8 mouse cellular contexts compared by ENCODE assay signal in the genomic region with DNA sequence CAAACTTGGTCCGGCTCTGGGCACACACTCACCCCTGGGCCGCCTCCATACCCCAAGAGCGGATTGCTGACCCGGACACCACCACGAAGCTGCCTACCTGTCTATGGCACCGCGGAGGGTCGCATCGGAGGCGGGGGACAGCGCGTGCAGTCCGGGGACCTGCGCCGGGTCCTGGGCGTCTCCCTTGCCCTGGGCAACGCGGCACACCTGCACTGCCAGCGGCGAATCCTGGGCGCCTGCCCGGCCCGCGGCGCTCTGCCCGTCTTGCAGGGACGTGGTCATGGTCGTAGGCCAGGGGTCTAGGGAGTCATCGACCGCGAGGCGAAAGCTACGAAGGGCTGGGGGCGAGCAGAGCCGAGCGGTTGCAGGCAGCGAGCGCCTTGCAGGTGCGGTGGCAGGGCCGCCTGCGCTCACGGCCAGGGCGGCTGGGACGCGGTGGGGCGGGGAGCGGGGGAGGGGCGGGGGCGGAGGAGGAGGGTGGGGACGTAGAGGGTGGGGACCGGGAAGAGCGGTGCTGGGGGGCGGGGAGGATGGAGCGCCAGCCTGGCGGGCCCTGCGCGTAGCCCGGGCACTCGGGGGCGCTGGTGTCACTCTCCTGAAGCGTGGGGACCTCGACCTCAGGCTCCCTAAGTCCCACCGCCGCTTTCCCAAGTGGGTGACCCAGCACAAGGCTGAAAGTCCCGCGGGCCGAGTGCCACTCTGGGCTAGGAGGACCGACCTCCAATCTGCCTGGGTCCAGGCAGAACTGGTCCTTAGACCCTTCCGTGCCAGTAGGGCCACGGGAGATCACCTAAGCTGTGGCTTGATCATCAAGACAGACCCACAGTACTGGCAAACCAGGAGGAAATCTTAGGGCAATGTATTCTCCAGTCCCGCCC. TPM values are rescaled to one million over a fixed set of nuclear protein-coding genes. Genes with fewer than 3 reads are reported as not detected.
DNase-seq lines count a peak whose midpoint lies in the region; ATAC-seq and TF ChIP-seq lines count a peak whose summit lies in the region.

No protein-coding gene starts in this region.

- H3K9ac ChIP-seq in ES-E14 (ENCODE audit: insufficient read depth, low read depth, low read length, poor library complexity, severe bottlenecking): peak overlapping the region; percentile 75
- peak overlapping the region; percentile 72 for H3K9ac ChIP-seq in forebrain, embryonic 16.5 days (replicated peaks; ENCODE audit: low read depth, low read length)
- peak overlapping the region; percentile 72 for H3K9ac ChIP-seq in lung, embryonic 14.5 days

- H3K27ac ChIP-seq in ES-E14 (ENCODE audit: insufficient read depth, low read depth, low read length, poor library complexity, severe bottlenecking): no peak overlapping the region
- H3K27ac ChIP-seq in forebrain, embryonic 16.5 days (ENCODE audit: low read length): no peak overlapping the region
- H3K27ac ChIP-seq in lung, embryonic 14.5 days (ENCODE audit: low read depth): peak overlapping the region; percentile 63

- in situ Hi-C loops in ES-E14 (cut with MboI; ENCODE audit: low sequenced_read_pairs in 2 of 2, unreplicated experiment in 2 of 2): no loop called here

- peak; percentile 31 for DNase-seq in ES-E14 (ENCODE audit: low read depth, low spot score)
- DNase-seq in cerebellum, adult 11-12 months: peak; percentile 16
- DNase-seq in heart, postnatal 14 days: peak; percentile 82 to 84
- peak; percentile 10 for DNase-seq in large intestine, adult 2 months (ENCODE audit: low read depth, low spot score)
- peak; percentile 83 for DNase-seq in lung, embryonic 14.5 days
- peak; percentile 44 for DNase-seq in ovary, postnatal 14 days (ENCODE audit: low spot score)
- peak; percentile 53 to 68 for DNase-seq in thymus, postnatal 36 days

- ATAC-seq in forebrain, embryonic 16.5 days: peak; percentile 92
- ATAC-seq in lung, embryonic 14.5 days (ENCODE audit: insufficient read depth): peak; percentile 94

- peak overlapping the region; percentile 95 for H3K4me2 ChIP-seq in forebrain, embryonic 16.5 days (ENCODE audit: low read length)
- H3K4me2 ChIP-seq in lung, embryonic 14.5 days: peak overlapping the region; percentile 97

- no peaks in the 10 kb centered on the region for H3K36me3 ChIP-seq in ES-E14 (ENCODE audit: control insufficient read depth, insufficient read depth, low read length, poor library complexity, severe bottlenecking)
- no peaks in the 10 kb centered on the region for H3K36me3 ChIP-seq in forebrain, embryonic 16.5 days (ENCODE audit: control insufficient read depth, insufficient read depth)
- H3K36me3 ChIP-seq in lung, embryonic 14.5 days (ENCODE audit: insufficient read depth): no peaks in the 10 kb centered on the region

- peak overlapping the region; percentile 86 to 92 for H3K4me3 ChIP-seq in ES-E14 (ENCODE audit: insufficient read depth in 1 of 2, low read depth in 1 of 2, low read length in 2 of 2, poor library complexity in 1 of 2, severe bottlenecking in 1 of 2)
- peak overlapping the region; percentile 74 for H3K4me3 ChIP-seq in forebrain, embryonic 16.5 days (replicated peaks; ENCODE audit: low read length)
- peak overlapping the region; percentile 70 for H3K4me3 ChIP-seq in lung, embryonic 14.5 days (ENCODE audit: low read depth, low read length)

- H3K4me1 ChIP-seq in ES-E14 (ENCODE audit: control insufficient read depth in 2 of 2, insufficient read depth in 2 of 2, low read length in 2 of 2, poor library complexity in 1 of 2): no peaks in the 10 kb centered on the region
- H3K4me1 ChIP-seq in forebrain, embryonic 16.5 days (replicated peaks; ENCODE audit: control insufficient read depth, insufficient read depth, low read length): peaks cover 8% of the 10 kb centered on the region
- no peaks in the 10 kb centered on the region for H3K4me1 ChIP-seq in lung, embryonic 14.5 days (ENCODE audit: insufficient read depth)

- no peaks in the 10 kb centered on the region for H3K9me3 ChIP-seq in ES-E14 (ENCODE audit: control insufficient read depth, insufficient read depth, low read depth, low read length)
- H3K9me3 ChIP-seq in forebrain, embryonic 16.5 days (ENCODE audit: control insufficient read depth, low read length): no peaks in the 10 kb centered on the region
- no peaks in the 10 kb centered on the region for H3K9me3 ChIP-seq in lung, embryonic 14.5 days (ENCODE audit: low read depth, low read length)

- intact Hi-C loops in heart, postnatal 14 days (cut with DNase I): loop anchor here (2.0 to 5.0 kb wide), 3 partner anchors 98 to 315 kb away; a partner anchor contains a TSS

- no peaks in the 10 kb centered on the region for H3K27me3 ChIP-seq in forebrain, embryonic 16.5 days (replicated peaks; ENCODE audit: control insufficient read depth, insufficient read depth, low read length)
- H3K27me3 ChIP-seq in lung, embryonic 14.5 days (ENCODE audit: insufficient read depth, low read length): no peaks in the 10 kb centered on the region

- under 1% methylated on average over 51 of the region's 71 CpGs for WGBS in forebrain, embryonic 16.5 days
- under 1% methylated on average over 61 of the region's 71 CpGs for WGBS in large intestine, adult 2 months
- WGBS in lung, embryonic 14.5 days: under 1% methylated on average over 67 of the region's 71 CpGs

- peak; percentile 59 for TF ChIP-seq CTCF in lung, embryonic 14.5 days (IDR thresholded peaks at IDR 0.05; ENCODE audit: low read depth)

TF ChIP-seq in ES-E14, 5 proteins besides CTCF, POLR2A, EP300 and RAD21:
- no peak for TF ChIP-seq ZC3H11A (IDR thresholded peaks at IDR 0.05; ENCODE audit: borderline replicate concordance, low read depth, low read length)
- no peak for TF ChIP-seq ZNF384 (IDR thresholded peaks at IDR 0.05; ENCODE audit: low read depth, low read length)
- TF ChIP-seq CHD2 (IDR thresholded peaks at IDR 0.05; ENCODE audit: low read depth, low read length): no peak
- no peak for TF ChIP-seq MAFK (IDR thresholded peaks at IDR 0.05; ENCODE audit: insufficient read depth, low read depth, low read length)
- TF ChIP-seq HCFC1 (IDR thresholded peaks at IDR 0.05; ENCODE audit: borderline replicate concordance, insufficient read depth, low read length): no peak

RNA-seq across cellular contexts. Expression of a gene that starts 2.2 kb away (rescaled TPM):
- 1.1 and 2.4 TPM in 2 replicates for total RNA-seq in ES-E14 (2012; rRNA removed)
- 25.3 and 30.7 TPM in 2 replicates for polyA plus RNA-seq in forebrain, embryonic 16.5 days (2015; fragmentation: Nextera tagmentation; extraction: Ambion mirVana)
- 100 to 1,000 TPM; 148 to 165 TPM for total RNA-seq in heart, postnatal 14 days (2021)
- polyA plus RNA-seq in large intestine, adult 2 months (2012; rRNA removed): 2.9 and 3.3 TPM in 2 replicates
- polyA plus RNA-seq in lung, embryonic 14.5 days (2014; fragmentation: Nextera tagmentation; extraction: Ambion mirVana): 32.5 and 35.4 TPM in 2 replicates

Comparison
In these comparisons a context has a peak if more than half of its experiments do, and no peak if none do; other contexts are left out.
1. DNase-seq: peak in every context shown above with its lines; median percentile 83 in heart, postnatal 14 days; 83 in lung, embryonic 14.5 days; 60 in thymus, postnatal 36 days; 44 in ovary, postnatal 14 days; 31 in ES-E14; 16 in cerebellum, adult 11-12 months; 10 in large intestine, adult 2 months.